25 mouse cellular contexts compared by ENCODE assay signal in genomic region chr15:7138471-7138870, GRCm38 (mm10). TPM values are rescaled to one million over a fixed set of nuclear protein-coding genes. Genes with fewer than 3 reads are reported as not detected.
DNase-seq lines count a peak whose midpoint lies in the region; ATAC-seq and TF ChIP-seq lines count a peak whose summit lies in the region.
"Had no signal": no experiment of that assay in that cellular context is flagged by ENCODE, and none has a peak within 500 bp of the region (broad histone marks: within the 10 kb centered on the region; RNA-seq: fewer than 3 reads in every experiment).

No protein-coding gene starts in this region.

- H3K4me3 ChIP-seq in gastrocnemius, adult 2 months, result no peak overlapping the region
- no peak overlapping the region for H3K4me3 ChIP-seq in liver, adult 2 months (ENCODE audit: insufficient read depth, low read depth, low read length)
- H3K4me3 ChIP-seq in stomach, embryonic 14.5 days (ENCODE audit: low read depth, low read length), result no peak overlapping the region
- H3K4me3 ChIP-seq in stomach, postnatal 0 days (ENCODE audit: low read depth, low read length), result no peak overlapping the region
- H3K4me3 ChIP-seq: embryonic facial prominence, embryonic 15.5 days; heart, embryonic 12.5 days; left cerebral cortex, adult 2 months; midbrain, embryonic 12.5 days; neural tube, embryonic 15.5 days had no signal

- TF ChIP-seq POLR2A in liver, adult 2 months (IDR thresholded peaks at IDR 0.05; ENCODE audit: extremely low read depth, insufficient read depth, low read length), result no peak

- H3K4me1 ChIP-seq in liver, adult 2 months (ENCODE audit: control insufficient read depth, insufficient read depth, low read length), result peaks cover 43% of the 10 kb centered on the region
- no peaks in the 10 kb centered on the region; the same call in none of the 2 replicates for H3K4me1 ChIP-seq in stomach, embryonic 14.5 days (ENCODE audit: control insufficient read depth, insufficient read depth, low read length)
- H3K4me1 ChIP-seq in stomach, postnatal 0 days (replicated peaks; ENCODE audit: control insufficient read depth, insufficient read depth), result no peaks in the 10 kb centered on the region
- H3K4me1 ChIP-seq: midbrain, embryonic 12.5 days had no signal

- H3K9ac ChIP-seq in liver, adult 2 months (ENCODE audit: low read depth, low read length), result peak overlapping the region; percentile 41
- no peak overlapping the region for H3K9ac ChIP-seq in stomach, embryonic 14.5 days (replicated peaks; ENCODE audit: low read depth, low read length)
- H3K9ac ChIP-seq in stomach, postnatal 0 days (ENCODE audit: low read length), result no peak overlapping the region
- H3K9ac ChIP-seq: embryonic facial prominence, embryonic 15.5 days; heart, embryonic 12.5 days; midbrain, embryonic 12.5 days; neural tube, embryonic 15.5 days had no signal

- 0 out of 2 replicates have a peak, but pooled peaks have one; percentile 8 for ATAC-seq in stomach, embryonic 14.5 days (ENCODE audit: insufficient number of reproducible peaks, insufficient read depth, low FRiP score, low read depth)
- ATAC-seq in stomach, postnatal 0 days (ENCODE audit: low FRiP score, low TSS enrichment), result no peak
- ATAC-seq: forebrain, embryonic 14.5 days; Patski had no signal

- peak overlapping the region; percentile 61; the same call in 1 of the 2 replicates for H3K27ac ChIP-seq in gastrocnemius, adult 2 months
- H3K27ac ChIP-seq in liver, adult 2 months (replicated peaks; ENCODE audit: insufficient read depth, low read depth, low read length), result peak overlapping the region; percentile 81
- no peak overlapping the region for H3K27ac ChIP-seq in stomach, embryonic 14.5 days (ENCODE audit: low read length)
- no peak overlapping the region for H3K27ac ChIP-seq in stomach, postnatal 0 days (replicated peaks)
- H3K27ac ChIP-seq: embryonic facial prominence, embryonic 15.5 days; left cerebral cortex, adult 2 months; midbrain, embryonic 12.5 days; neural tube, embryonic 15.5 days had no signal

- no peak overlapping the region for H3K4me2 ChIP-seq in stomach, embryonic 14.5 days (replicated peaks; ENCODE audit: low read depth, low read length)
- H3K4me2 ChIP-seq in stomach, postnatal 0 days (replicated peaks; ENCODE audit: low read depth), result no peak overlapping the region
- H3K4me2 ChIP-seq: embryonic facial prominence, embryonic 15.5 days; heart, embryonic 12.5 days; midbrain, embryonic 12.5 days; neural tube, embryonic 15.5 days had no signal

- intact Hi-C loops in gastrocnemius, adult 2 months (cut with DNase I), result loop anchor here (5.0 kb wide), 1 partner anchor 69 kb away; no protein-coding TSS in a partner anchor

- no peaks in the 10 kb centered on the region for H3K9me3 ChIP-seq in stomach, embryonic 14.5 days (ENCODE audit: control insufficient read depth, low read depth, low read length)
- no peaks in the 10 kb centered on the region for H3K9me3 ChIP-seq in stomach, postnatal 0 days (ENCODE audit: control insufficient read depth, low read length)
- H3K9me3 ChIP-seq: embryonic facial prominence, embryonic 15.5 days; G1E; heart, embryonic 12.5 days; midbrain, embryonic 12.5 days; neural tube, embryonic 15.5 days had no signal

- peaks cover 33% of the 10 kb centered on the region; the same call in 1 of the 2 replicates for H3K79me2 ChIP-seq in liver, adult 2 months (ENCODE audit: control insufficient read depth, insufficient read depth, low read length)

- H3K36me3 ChIP-seq in liver, adult 2 months (ENCODE audit: control insufficient read depth, insufficient read depth, low read length), result no peaks in the 10 kb centered on the region
- H3K36me3 ChIP-seq in stomach, embryonic 14.5 days (ENCODE audit: control insufficient read depth, insufficient read depth, low read length), result no peaks in the 10 kb centered on the region
- H3K36me3 ChIP-seq in stomach, postnatal 0 days (ENCODE audit: control insufficient read depth, insufficient read depth, low read length), result no peaks in the 10 kb centered on the region
- H3K36me3 ChIP-seq: embryonic facial prominence, embryonic 15.5 days; G1E; heart, embryonic 12.5 days; midbrain, embryonic 12.5 days; neural tube, embryonic 15.5 days had no signal

- no peak for TF ChIP-seq CTCF in gastrocnemius, adult 2 months (IDR thresholded peaks at IDR 0.05)
- no peak; the same call in 1 of the 2 replicates for TF ChIP-seq CTCF in liver, adult 2 months (IDR thresholded peaks at IDR 0.05; ENCODE audit: low read depth, low read length)
- TF ChIP-seq CTCF in stomach, postnatal 0 days (IDR thresholded peaks at IDR 0.05; ENCODE audit: low read depth), result no peak

- H3K27me3 ChIP-seq in liver, adult 2 months (ENCODE audit: control insufficient read depth, insufficient read depth, low read length), result no peaks in the 10 kb centered on the region
- H3K27me3 ChIP-seq in stomach, embryonic 14.5 days (ENCODE audit: control insufficient read depth, insufficient read depth, low read length), result no peaks in the 10 kb centered on the region
- no peaks in the 10 kb centered on the region for H3K27me3 ChIP-seq in stomach, postnatal 0 days (ENCODE audit: control insufficient read depth, insufficient read depth, low read length)
- H3K27me3 ChIP-seq: embryonic facial prominence, embryonic 15.5 days; heart, embryonic 12.5 days; midbrain, embryonic 12.5 days; neural tube, embryonic 15.5 days; Patski had no signal

- no peak for TF ChIP-seq EP300 in stomach, postnatal 0 days (optimal IDR thresholded peaks at IDR 0.05)

- WGBS in liver, adult 2 months, result 24% methylated on average over 14 of the region's 14 CpGs
- 95% methylated on average over 14 of the region's 14 CpGs for WGBS in stomach, embryonic 14.5 days
- 93% methylated on average over 14 of the region's 14 CpGs for WGBS in stomach, postnatal 0 days

- DNase-seq in gastrocnemius, adult 2 months, result no peak
- DNase-seq in gastrocnemius, postnatal 25 days, result no peak
- DNase-seq in liver, adult 2 months (ENCODE audit: extremely low read depth, low read depth, low spot score), result peak; percentile 95
- DNase-seq in liver, result no peak
- no peak for DNase-seq in stomach, postnatal 0 days (ENCODE audit: low spot score)
- no peak for DNase-seq in frontal cortex, adult 2 months (ENCODE audit: extremely low spot score in 1 of 2, low spot score in 1 of 2)
- DNase-seq: B cell, adult 2 months; cerebellum, adult 2 months; cerebellum, postnatal 36 days; gastrocnemius, postnatal 10 days; heart, adult 18-20 months; heart, postnatal 10 days; kidney, adult 2 months; right cerebral cortex, adult 18-20 months; thymus, adult 2 months; thymus, postnatal 4 days had no signal

RNA-seq across cellular contexts. Expression of gene Lifr, which starts 48.1 kb away (rescaled TPM):
- total RNA-seq in gastrocnemius, adult 2 months (2021), result 10 to 100 TPM; 66.2 to 83.3 TPM
- total RNA-seq in gastrocnemius, postnatal 25 days (2021), result 10 to 100 TPM; 42.5 to 44.6 TPM
- total RNA-seq in liver, adult 2 months (2014; rRNA removed), result 386 and 431 TPM in 2 replicates
- polyA plus RNA-seq in liver, adult 2 months (2012; rRNA removed), result 134 and 159 TPM in 2 replicates
- 23.6 and 26.8 TPM in 2 replicates for polyA plus RNA-seq in stomach, embryonic 14.5 days (2014; fragmentation: Nextera tagmentation; extraction: Ambion mirVana)
- polyA plus RNA-seq in stomach, postnatal 0 days (2015; fragmentation: Nextera tagmentation; extraction: Ambion mirVana), result 15.4 and 15.6 TPM in 2 replicates
- polyA plus RNA-seq in frontal cortex, adult 2 months (2012; rRNA removed), result 16.9 and 17.6 TPM in 2 replicates
- polyA plus RNA-seq: G1E had no signal

Comparison
In these comparisons a context has a peak if more than half of its experiments do, and no peak if none do; other contexts are left out.
1. H3K27ac ChIP-seq: peak in gastrocnemius, adult 2 months (single experiment) and liver, adult 2 months (single experiment); none in stomach, embryonic 14.5 days (single experiment) and stomach, postnatal 0 days (single experiment).